Mouse (Mus musculus) skeletal muscle tissue, adult 2 months (tissue): ENCODE measurements around the gene Eif4h.
"Not testable (repeated sequence)": the region's sequence is repeated elsewhere in the genome, so short reads cannot be mapped to it uniquely, and the experiment has no call there.

ENCODE experiments used
- DNase-seq: peaks from one replicate; pipeline ENCODE4 v3.0.0-alpha.2; 2012; ENCODE audit warnings: low read depth, low spot score

Gene Eif4h

GRCm38 (mm10) chr5:134650926-134651325, 11.6 kb upstream of the Eif4h start:
- DNase-seq, result no peak

- not testable (repeated sequence) for DNase-seq
Measured at GRCm38 (mm10) chr5:134648976-134649375, 9.7 kb upstream of the Eif4h start.

GRCm38 (mm10) chr5:134647394-134647793, 8.1 kb upstream of the Eif4h start:
- no peak for DNase-seq

GRCm38 (mm10) chr5:134646461-134646860, 7.2 kb upstream of the Eif4h start:
- no peak for DNase-seq

GRCm38 (mm10) chr5:134644643-134645118, 5.4 kb upstream of the Eif4h start:
- DNase-seq, result no peak

GRCm38 (mm10) chr5:134644121-134644520, 4.8 kb upstream of the Eif4h start:
- no peak for DNase-seq

- no peak for DNase-seq
Measured at GRCm38 (mm10) chr5:134640371-134640770, 1.1 kb upstream of the Eif4h start.

GRCm38 (mm10) chr5:134638461-134639268, 625 bp downstream of the Eif4h start:
- no peak for DNase-seq

GRCm38 (mm10) chr5:134637820-134638367, 1.4 kb downstream of the Eif4h start:
- DNase-seq, result no peak

- no peak for DNase-seq
Measured at GRCm38 (mm10) chr5:134632841-134633240, 6.4 kb downstream of the Eif4h start.

- no peak for DNase-seq
Measured at GRCm38 (mm10) chr5:134630835-134631234, 8.5 kb downstream of the Eif4h start.

- DNase-seq, result no peak
Measured at GRCm38 (mm10) chr5:134629508-134629907, 9.8 kb downstream of the Eif4h start.

GRCm38 (mm10) chr5:134622069-134622468, 17.2 kb downstream of the Eif4h start:
- no peak for DNase-seq

GRCm38 (mm10) chr5:134621099-134621640, 18.1 kb downstream of the Eif4h start:
- DNase-seq, result no peak

GRCm38 (mm10) chr5:134620457-134620856, 18.8 kb downstream of the Eif4h start:
- no peak for DNase-seq

GRCm38 (mm10) chr5:134617071-134617470, 22.2 kb downstream of the Eif4h start:
- DNase-seq, result peak; percentile 33

GRCm38 (mm10) chr5:134615780-134616179, 23.5 kb downstream of the Eif4h start:
- no peak for DNase-seq

- no peak for DNase-seq
Measured at GRCm38 (mm10) chr5:134615380-134615779, 23.9 kb downstream of the Eif4h start.

- DNase-seq, result no peak
Measured at GRCm38 (mm10) chr5:134614802-134615201, 24.5 kb downstream of the Eif4h start, which contains the start of gene Lat2. TSS of gene Lat2 (minus strand) at chr5:134615025.

GRCm38 (mm10) chr5:134614296-134614695, 25.0 kb downstream of the Eif4h start:
- DNase-seq, result no peak

GRCm38 (mm10) chr5:134613727-134614126, 25.6 kb downstream of the Eif4h start:
- no peak for DNase-seq

GRCm38 (mm10) chr5:134611810-134612521, 27.3 kb downstream of the Eif4h start:
- DNase-seq, result no peak
